Mouse (Mus musculus): ENCODE results near the gene 4930469K13Rik.
A peak's percentile ranks its signal among the peaks of the same experiment; 100 is the strongest.
"Not testable (repeated sequence)": the region's sequence is repeated elsewhere in the genome, so short reads cannot be mapped to it uniquely, and the experiment has no call there.

4930469K13Rik gene

DNA sequence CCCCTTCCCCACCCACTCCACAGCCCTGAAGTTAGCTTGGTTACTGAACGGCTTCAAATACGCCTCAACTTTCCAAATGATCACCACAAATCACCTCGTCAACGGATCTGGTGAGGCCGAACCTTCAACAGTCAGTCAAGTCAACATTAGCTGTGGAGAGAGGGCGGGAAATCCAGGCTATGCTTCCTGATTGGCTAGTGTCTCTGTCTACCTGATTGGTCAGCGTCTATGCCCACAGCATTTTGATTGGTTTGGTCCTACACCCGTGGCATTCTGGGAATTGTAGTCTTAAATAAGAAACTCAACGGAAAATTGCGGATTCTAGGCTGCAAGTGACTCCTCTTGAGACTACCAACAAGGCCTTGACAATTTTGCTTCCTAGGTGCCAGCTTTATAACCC is at the start of gene 4930469K13Rik:
4930469K13Rik (minus strand) TSS at position 133 of the 400 bp plus-strand sequence.
- DNase-seq (ENCODE audit: low read depth), result peak; percentile 61

DNA sequence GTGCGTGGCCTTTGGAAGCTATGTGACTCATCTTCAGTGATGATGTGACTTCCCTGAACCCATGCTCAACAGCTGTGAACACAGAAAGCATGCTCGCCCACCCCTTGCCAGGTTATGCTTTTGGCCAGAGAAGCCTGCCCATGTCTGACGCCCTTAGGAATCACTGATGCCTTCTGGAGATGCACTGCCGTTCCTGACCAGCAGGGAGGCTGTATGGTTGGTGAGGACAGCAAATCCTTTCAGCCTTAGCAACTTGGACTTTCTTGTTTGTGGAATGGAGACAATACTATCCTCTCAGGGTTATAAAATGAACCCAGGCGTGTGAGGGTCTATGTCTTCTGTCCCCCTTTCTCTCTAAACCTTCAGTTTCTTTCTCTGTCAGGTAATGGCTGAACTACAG is 48.6 kb upstream of the 4930469K13Rik start:
- DNase-seq (ENCODE audit: low read depth), result peak; percentile 13

DNA sequence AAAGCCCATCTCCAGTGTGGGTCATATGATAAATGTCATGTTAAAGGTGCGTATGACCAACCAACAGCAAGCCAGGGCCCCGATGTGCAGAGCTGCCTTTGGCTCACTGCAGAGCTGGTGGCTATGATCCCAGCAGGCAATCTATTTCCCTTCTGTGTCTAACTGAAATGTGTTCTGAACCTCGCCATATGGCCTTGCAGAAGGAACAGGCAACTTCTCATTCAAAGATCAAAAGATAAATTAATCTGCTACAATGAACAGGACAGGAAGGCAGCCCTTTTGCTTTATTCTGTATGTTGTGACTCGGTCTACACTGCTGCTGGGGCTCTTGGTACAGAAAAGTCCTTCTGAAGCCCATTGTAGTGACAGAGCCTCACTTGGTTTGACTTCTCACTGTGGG is 46.1 kb upstream of the 4930469K13Rik start:
- no peak for DNase-seq (ENCODE audit: low read depth)

DNA sequence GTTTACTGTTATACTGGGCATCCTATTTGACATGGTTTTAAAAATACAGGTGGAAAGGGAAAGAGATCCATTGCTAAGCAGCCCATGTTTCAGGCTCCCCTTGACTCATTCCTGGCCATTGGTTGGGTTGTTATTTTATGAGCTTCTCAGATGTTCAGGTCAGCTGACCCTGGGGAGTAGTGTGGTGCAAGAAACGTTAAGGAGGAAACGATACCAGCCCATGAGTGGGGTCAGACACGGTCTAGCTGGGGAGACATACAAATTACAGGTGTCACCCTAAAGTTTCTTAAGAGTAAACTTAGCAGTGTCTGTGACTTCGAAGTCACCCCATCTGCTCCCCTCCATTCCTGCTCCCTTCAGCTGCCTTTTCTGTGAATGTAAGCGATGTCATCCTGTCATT is 45.6 kb upstream of the 4930469K13Rik start:
- no peak for DNase-seq (ENCODE audit: low read depth)

DNA sequence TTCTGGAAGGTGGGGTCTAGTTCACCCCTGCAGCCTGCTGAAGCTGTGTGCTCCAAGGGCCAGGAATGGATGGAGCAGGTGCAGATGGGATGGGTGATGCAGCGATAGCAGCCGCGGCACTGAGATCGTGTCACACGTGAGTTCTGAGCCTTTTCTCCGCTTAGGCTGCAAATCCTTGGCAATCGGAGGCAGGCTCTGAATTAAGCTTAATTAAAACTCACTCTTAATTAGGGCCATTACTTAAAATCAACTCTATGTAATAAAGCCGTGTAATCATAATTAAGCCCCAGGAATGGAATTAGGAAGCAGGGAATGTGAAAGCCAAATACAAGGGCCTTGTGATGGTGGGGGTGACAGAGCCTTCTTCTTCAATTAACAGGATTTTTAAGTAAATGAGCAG is 40.9 kb upstream of the 4930469K13Rik start:
- DNase-seq (ENCODE audit: low read depth), result no peak

DNA sequence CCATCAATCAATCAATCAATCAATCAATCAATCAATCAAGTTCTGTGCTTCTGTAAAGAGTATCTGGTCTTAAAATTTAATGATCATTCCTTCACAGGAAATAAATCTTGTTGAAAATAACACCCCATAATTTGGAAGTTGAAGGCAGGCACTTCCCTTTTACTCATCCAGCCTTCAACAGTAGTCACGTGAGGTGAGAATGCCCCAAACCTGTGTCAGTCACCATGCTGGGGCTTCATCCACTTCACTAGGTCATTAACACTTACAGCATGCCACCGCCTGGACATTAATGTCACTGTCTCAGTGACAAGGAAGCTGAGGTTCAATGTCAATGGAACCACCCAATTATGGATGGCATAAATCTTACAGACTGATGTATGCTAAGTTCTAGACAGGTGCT is 30.1 kb upstream of the 4930469K13Rik start:
- no peak for DNase-seq (ENCODE audit: low read depth)

DNA sequence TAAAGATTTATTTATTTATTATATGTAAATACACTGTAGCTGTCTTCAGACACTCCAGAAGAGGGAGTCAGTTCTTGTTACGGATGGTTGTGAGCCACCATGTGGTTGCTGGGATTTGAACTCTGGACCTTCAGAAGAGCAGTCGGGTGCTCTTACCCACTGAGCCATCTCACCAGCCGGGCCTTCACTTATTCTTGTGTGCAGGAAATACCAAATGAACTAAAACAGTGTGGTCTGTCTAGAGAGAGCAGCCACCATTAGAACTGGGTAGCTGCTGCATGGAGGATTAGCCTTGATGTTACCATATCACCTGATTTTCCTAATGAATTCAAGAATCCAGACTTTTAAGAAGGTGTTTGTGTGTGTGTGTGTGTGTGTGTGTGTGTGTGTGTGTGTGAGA is 27.4 kb upstream of the 4930469K13Rik start:
- DNase-seq (ENCODE audit: low read depth), result not testable (repeated sequence)

DNA sequence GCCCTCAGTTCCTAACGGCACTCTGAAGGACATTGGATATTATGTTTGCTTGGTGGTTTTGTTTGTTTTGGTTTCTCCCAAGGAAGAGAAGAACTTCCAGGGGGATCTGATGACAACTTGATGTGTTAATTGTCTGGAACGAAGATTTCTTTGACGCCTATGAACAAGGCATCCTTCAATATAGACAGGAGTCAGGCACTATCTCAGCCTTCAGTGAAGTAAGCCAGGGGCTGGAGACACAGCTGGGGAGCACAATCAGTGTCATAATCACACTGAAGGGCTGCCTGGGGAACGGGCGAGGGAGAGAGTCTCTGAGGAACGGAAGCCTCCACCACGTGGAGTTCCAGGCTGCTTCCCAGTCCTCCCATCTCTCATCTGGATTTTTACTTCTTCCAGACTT is 26.5 kb upstream of the 4930469K13Rik start:
- no peak for DNase-seq (ENCODE audit: low read depth)

DNA sequence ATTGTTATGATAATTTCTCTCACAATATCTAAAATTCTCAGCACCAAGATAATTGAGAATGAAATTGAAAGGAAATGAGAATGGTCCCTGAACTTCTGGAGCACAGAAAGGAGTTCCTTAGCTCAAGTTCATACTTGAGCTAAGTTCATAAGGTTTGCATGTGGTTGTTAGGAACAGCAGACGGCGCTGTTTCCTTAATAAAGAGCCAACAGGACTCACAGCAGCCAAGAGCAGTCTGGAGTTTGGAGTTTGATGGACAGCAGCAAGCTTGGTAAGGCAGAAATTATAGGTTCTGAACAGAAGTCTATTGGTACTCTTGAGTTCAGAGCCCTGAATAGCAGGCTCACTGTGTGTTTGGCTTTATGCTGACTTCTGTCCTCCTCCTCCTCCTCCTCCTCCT is 24.8 kb upstream of the 4930469K13Rik start:
- DNase-seq (ENCODE audit: low read depth), result peak; percentile 66

DNA sequence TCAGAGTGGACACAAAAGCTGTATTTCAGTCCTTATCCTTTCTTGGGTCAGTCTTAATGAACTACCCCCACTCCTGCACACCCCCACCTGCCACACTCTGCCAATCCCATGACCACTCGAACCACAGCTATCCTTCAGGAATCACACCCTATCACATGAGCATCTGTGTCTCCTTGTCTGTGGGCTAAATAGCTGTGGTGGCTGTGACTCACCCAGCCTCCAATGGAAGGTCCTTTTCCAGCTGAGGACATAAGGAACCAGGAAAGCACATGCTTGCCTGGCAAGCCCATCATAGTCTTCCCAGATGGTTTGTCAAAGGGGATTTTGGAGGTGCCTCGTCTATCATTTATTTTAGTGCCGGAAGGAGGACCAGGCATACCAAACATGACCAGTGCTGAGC is 20.0 kb upstream of the 4930469K13Rik start:
- DNase-seq (ENCODE audit: low read depth), result no peak

DNA sequence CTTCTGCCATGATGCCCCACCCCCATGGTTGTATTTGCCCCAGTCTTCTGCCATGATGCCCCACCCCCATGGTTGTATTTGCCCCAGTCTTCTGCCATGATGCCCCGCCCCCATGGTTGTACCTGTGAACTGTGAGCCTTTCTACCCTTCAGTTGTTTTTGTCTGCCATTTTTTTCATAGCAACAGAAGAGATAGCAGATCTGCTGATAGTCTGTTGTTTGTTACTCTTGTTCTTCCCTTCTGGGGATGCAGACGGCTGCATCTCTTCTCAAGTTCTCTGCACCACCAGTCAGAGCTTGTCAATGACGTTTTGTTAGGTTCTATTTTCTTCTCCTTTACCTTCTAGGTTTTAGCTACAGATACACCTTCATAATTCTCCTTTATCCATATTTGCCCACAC is 19.2 kb upstream of the 4930469K13Rik start:
- DNase-seq (ENCODE audit: low read depth), result peak; percentile 14

DNA sequence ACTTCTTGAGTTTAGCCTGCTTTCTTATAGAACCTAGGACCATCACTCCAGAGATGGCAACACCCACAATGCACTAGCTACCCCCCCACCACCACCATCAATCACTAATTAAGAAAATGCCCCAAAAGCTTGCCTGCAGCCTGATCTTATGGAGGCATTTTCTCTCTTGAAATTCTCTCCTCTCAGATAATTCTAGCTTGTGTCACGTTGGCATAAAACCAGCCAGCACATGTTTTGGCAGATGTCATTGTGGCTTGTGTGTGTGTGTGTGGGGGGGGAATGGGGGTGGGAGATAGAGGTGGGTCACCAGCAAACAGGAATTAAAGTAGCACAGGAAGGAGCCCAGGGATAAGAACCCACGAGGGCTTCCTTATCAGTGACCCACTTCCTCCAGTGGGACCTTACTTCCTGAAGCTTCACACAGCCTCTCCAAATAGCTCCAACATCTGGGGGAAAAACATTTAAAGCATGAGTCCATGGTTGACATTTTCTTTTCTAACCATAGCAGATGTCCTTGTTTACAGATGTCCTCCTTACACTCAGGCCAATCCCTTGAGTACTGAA is 18.3 kb upstream of the 4930469K13Rik start:
- peak; percentile 20 for DNase-seq (ENCODE audit: low read depth)

DNA sequence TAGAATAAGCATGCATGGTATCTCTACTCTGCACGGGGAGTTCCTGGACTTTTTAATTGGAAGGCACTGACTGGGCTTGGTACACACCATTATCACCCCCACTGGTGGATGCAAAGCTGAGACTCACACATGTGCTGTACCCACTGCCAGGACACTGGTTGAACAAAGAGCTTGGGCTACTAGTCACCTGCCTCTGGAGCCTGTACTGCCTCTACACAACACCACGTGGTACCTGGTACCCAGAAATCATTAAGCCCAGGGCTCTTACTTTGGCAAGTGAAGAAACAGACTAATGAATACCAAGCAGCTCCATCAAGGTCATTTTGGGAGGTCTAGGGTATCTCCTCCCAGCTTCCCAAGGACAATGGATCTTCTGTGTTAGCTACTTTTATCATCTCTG is 15.4 kb upstream of the 4930469K13Rik start:
- DNase-seq (ENCODE audit: low read depth), result peak; percentile 8

DNA sequence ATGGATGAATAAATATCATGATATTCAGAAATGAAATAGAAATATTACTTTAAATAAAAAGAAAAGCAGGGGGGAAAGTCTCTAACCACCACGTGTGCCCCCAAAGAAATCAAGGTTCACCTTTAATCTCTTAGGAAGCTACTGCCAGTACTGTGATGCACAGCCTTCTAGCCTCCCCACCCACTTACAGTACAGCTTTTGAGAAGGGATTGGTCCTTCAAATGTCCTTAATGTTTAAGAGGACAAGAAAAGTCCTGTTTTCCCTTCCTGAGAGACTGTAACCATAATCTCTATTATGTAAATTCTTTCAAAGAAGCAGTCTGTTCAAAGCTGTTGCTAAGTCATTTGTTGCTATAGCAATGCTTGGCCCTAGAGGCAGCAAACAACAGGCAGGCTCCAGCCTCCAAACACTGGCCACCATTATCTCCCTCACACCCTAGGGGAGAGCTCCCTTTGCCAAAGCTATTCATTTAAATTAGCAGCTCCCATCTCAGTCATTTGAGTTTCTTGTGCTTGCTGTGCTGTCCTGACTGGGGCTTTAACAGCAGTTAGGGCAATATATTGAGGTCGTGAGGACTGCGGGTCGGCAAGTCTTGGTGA is 14.5 kb upstream of the 4930469K13Rik start:
- peak; percentile 25 for DNase-seq (ENCODE audit: low read depth)

DNA sequence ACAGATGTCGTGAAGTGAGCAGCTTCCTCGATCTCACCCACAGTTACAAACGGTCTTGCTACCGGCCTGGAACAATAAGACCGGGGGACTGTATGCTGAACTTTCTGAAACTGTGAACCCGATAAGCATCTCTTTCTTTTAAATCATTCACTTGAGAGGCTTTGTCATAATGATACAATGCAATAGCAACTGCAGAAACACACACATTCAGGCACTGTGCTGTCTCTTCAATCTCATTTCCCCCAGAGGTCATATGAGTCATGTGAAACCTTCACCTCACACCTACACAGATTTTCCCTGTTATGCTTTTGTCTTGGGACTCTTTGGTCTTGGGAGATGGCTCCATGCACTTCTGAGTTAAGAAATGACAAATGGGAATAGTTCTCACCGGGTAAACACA is 13.6 kb upstream of the 4930469K13Rik start:
- peak; percentile 74 for DNase-seq (ENCODE audit: low read depth)

DNA sequence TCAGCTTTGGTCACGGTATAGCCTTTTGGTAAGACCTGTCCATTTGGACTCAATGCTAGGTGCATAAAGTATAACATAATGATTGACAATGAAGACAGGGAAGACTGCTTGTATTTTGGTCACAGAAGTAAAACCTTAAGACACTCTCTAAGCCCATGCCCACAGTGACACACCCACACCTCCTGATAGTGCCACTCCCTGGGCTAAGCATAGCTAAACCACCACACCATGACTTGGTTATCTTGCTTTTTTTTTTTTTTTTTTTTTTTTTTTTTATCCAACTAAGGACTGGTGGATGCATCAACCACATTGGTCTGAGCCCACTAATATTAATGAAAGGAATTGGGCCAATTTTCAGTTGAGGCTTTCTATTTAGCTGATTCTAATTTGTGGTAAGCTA is 10.9 kb upstream of the 4930469K13Rik start:
- DNase-seq (ENCODE audit: low read depth), result peak; percentile 14

DNA sequence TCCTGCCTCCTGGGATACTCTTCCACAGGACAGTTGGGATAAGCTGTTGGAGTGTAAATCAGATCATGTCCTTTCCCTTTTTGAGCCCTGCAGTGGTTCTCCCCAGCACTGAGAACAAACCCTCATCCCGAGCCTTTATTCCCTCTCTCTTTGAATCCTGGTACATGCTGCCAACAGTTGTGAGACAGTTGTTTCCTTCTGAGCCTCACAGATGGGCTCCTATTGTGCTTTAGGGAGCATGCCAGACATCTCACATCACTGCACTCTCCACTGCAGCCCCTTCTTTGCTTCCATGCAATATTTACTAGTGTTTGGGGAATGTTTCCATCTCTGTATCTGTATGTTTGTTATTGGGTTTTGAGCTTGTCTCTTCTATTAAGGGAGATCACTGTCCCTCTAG is 6.6 kb upstream of the 4930469K13Rik start:
- DNase-seq (ENCODE audit: low read depth), result no peak

DNA sequence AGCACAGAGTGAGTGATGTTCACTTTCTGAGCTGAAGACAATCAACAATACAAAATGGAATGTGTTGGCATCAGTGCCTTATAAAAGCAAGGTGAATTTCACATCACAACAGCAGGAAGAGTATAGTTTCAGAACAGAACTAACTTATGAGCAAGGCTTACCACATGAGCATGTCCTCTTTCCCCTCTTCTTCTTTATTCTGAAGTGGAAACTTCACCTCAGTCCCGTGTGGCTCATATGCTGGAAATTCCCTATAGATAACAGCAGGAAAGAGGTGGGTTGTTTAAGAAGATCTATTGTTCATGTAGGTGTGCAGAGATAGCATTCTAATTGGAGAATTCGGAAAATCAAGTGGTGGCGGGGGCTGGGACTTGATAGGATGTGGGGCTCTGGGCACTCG is 3.5 kb upstream of the 4930469K13Rik start:
- peak; percentile 70 for DNase-seq (ENCODE audit: low read depth)

DNA sequence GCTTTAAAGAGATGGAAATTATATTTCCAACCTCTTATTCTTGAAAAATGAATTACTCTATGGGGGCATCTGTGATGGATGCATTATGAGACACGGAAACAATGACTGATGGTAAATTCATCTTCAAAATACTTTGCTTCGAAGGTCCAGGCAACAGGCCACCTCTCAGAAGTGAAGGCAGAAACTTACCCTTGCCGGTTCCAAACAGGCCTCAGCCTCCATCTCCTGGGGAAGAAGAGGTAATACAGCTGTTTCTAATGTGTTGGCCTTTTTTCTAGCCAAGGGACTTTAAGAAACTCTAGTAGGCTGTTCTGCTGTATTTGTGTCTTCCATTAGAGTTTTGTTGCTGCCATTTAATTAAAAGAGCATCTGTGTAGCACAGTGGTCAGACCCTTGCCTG is 11.3 kb downstream of the 4930469K13Rik start:
- no peak for DNase-seq (ENCODE audit: low read depth)

DNA sequence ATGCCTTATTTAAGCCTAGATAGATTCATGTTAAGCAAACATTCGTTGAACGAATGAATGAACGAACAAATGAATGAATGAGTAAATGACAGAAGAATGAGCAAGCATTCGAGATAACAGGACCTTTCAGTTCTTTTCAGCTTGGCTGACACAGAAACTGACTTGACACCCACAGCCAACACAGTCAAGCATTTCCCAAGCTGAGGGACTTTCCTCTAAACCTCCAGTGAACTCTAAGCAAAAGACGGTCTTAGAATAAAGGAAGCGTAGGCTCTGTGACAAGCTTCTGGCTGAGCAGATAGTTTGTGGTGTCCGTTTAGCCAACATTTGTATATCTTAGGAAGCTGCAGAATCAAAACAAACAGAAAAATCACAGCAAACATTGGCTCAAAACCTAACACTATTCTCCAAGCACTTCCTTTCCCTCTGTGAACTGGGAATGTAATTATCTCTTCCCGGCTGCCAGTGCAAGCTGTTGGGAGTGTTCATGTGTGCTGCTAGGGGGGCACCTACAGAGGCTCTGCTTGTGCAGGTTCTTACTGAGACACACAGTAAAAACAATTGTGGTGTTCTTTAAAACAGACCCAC is 12.1 kb downstream of the 4930469K13Rik start:
- DNase-seq (ENCODE audit: low read depth), result no peak

DNA sequence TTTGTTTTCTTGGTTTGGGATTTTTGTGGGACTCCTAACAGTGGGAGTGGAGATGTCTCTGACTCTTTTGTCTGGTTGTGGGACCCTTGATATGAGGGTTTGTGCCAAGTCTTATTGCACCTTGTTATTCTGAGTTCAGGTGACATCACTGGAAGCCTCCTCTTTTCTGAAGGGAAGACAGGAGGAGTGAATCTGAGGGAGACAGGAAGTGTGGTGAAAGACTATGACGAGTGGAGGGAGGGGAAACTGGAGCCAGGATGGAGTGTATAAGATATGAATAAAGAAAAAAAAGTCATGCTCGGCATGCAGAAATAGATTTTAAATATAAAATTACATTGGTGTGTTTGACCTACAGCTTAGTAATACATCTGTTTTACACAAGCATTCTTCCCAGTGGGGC is 13.7 kb downstream of the 4930469K13Rik start:
- no peak for DNase-seq (ENCODE audit: low read depth)

DNA sequence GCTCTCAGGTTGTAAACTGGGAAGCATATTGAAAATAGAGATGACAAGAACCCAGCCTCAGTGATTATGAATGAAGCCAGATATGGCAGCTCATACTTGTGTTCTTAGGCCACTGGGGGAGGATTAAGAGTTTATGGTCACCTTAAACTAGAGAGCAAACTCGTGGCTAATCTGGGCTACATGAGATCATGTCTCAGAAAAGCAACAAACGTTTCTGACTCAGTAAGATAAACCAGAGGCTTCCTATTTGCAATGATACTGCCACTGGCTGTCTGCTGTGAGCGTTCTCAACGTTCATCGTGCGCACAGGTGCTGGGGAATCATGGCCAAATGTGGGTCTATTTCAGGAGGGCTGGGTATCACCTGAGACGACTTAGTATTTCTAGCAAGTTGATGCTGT is 14.6 kb downstream of the 4930469K13Rik start:
- no peak for DNase-seq (ENCODE audit: low read depth)

DNA sequence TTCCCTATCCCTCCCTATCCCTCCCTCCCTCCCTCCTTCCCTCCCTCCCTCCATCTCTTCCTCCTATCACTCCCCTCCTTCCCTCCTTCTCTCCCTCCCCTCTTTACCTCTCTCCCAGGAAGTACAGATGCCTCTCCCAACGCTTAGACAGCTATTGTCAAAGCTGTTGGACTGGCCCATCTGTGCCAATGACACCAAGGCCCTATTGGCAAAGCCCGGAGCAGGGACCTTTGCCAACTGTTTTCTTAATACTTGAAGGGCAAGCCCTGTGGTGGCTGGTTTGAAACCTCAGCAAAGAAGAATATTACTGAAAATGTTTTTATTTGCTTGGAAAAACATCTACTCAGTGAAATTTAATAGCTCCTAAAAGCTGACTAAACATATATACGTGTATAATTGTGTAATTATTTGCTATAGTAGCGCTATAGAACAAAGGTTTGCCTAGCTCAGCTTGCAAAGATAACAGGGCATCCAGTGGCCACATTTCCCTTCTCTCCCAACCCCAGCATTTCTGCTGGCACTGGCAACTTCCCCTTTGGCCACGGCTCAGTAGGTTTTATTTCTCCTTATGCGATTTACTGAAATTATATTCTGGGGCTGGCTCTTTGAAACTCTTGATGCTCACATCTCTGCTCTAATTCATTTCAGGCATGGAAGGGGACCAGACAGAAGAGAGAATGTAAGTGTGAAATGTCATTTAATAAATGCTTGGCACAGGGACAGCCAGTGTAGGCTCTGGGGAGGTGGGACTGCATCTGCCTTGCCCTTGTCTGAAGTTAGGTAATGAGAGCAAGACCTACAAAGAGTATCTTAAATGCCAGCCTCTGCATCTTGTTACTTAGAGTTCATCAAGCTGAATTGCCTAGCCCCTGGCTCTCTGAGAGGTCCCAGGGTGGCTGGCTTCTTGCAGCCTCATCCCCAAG is 18.6 kb downstream of the 4930469K13Rik start:
- DNase-seq (ENCODE audit: low read depth), result no peak
